Mouse (Mus musculus) G1E (cell line): ENCODE results near the gene 3110040M04Rik. TPM values are rescaled to one million over a fixed set of nuclear protein-coding genes. Genes with fewer than 3 reads are reported as not detected.

Experiments used
- ATAC-seq: 2 replicates; pipeline ENCODE4 v1.8.0; 2016; ENCODE audit warnings: mild to moderate bottlenecking; ENCODE audit not compliant: insufficient number of reproducible peaks, poor library complexity, low FRiP score, severe bottlenecking; ENCODE audit errors: extremely low read depth
- DNase-seq: peaks from one replicate; pipeline ENCODE4 v3.0.0; 2012; ENCODE audit warnings: low spot score
- H3K27me3 ChIP-seq: 2 replicates; pipeline ENCODE4 v1.6.1; 2012; ENCODE audit warnings: mild to moderate bottlenecking, low read length, inconsistent platforms; ENCODE audit not compliant: insufficient read depth
- H3K36me3 ChIP-seq: replicated peaks from 2 replicates; pipeline ENCODE3; 2012; ENCODE audit warnings: mild to moderate bottlenecking, inconsistent platforms
- H3K4me1 ChIP-seq: 2 replicates; pipeline ENCODE4 v1.6.1; 2012; ENCODE audit warnings: low read depth, low read length, inconsistent platforms, mixed read lengths; ENCODE audit not compliant: insufficient read depth
- H3K4me3 ChIP-seq: 2 replicates; pipeline ENCODE4 v1.5.1; 2012; ENCODE audit warnings: low read depth, mild to moderate bottlenecking, inconsistent platforms, low read length, moderate library complexity, mixed read lengths
- H3K9me3 ChIP-seq: replicated peaks from 2 replicates; pipeline ENCODE4 v1.6.1; 2012; ENCODE audit warnings: inconsistent platforms
- CTCF ChIP-seq: IDR thresholded peaks from 2 replicates; pipeline ENCODE4 v1.5.1; 2012; ENCODE audit warnings: low read depth, low read length, inconsistent platforms, mixed read lengths
- GATA1 ChIP-seq: IDR thresholded peaks from 2 replicates; pipeline ENCODE4 v1.6.1; 2012; ENCODE audit warnings: borderline replicate concordance, low read length, inconsistent platforms, mixed read lengths
- GATA2 ChIP-seq: IDR thresholded peaks from 2 replicates; pipeline ENCODE4 v1.6.1; 2012; ENCODE audit warnings: low read depth, low read length, inconsistent platforms, borderline replicate concordance
- POLR2AphosphoS5 ChIP-seq: IDR thresholded peaks from 2 replicates; pipeline ENCODE4 v1.6.1; 2012; ENCODE audit warnings: low read depth, low read length, inconsistent platforms; ENCODE audit not compliant: insufficient replicate concordance
- TAL1 ChIP-seq: conservative IDR thresholded peaks from 2 replicates; pipeline ENCODE4 v1.6.1; 2012; ENCODE audit warnings: low read depth, low read length, inconsistent platforms, mixed read lengths
- polyA plus RNA-seq: library from polyadenylated mRNA; stranded (reverse); fragments of >175 nt; gene quantifications from 2 replicates; pipeline ENCODE4 v1.2.3, GENCODE M21; 2012
- total RNA-seq, 2 experiments: library from RNA; stranded (forward) in 1 of 2; stranded (reverse) in 1 of 2; fragments of 200-1000 nt in 1 of 2; fragments of >200 nt in 1 of 2; fragmentation: Nextera tagmentation in 1 of 2; gene quantifications; 2 replicates each; pipeline ENCODE4 v1.2.3; 2014 to 2017

Gene 3110040M04Rik
- total and polyA plus RNA-seq, 3 experiments: 3.7 to 13.5 (median 5.3) TPM

DNA sequence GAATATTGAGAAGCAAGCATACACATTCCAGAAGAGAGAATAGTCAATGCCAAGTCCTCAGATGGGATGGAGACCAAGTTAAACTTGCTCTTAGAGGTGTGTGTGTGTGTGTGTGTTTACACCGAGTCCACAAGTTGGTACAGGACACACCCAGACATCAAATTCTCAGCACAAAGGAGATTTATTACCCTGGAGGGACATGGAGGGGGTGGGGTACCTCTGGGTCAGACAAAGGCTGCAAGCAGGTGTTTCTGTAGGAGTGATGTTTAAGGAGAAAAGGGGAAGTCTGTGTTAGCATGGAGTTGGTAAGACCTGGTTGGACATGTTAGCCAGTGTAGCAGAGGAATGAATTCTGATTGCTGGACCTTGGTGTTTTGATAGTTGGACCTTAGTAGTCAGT, 12.1 kb downstream of the 3110040M04Rik start:
- Histone ChIP-seq H3K4me1 (peaks cover 54% of the 10 kb centered on the region), H3K9me3 (no peaks in the 10 kb centered on the region), H3K4me3 (no peak overlapping the region), H3K27me3 (no peaks in the 10 kb centered on the region), H3K36me3 (no peaks in the 10 kb centered on the region)
- DNase-seq (peak; percentile 19), ATAC-seq (no peak)
- TF ChIP-seq TAL1: no peak
- TF ChIP-seq GATA2: no peak
- TF ChIP-seq GATA1: no peak
- TF ChIP-seq CTCF: no peak

DNA sequence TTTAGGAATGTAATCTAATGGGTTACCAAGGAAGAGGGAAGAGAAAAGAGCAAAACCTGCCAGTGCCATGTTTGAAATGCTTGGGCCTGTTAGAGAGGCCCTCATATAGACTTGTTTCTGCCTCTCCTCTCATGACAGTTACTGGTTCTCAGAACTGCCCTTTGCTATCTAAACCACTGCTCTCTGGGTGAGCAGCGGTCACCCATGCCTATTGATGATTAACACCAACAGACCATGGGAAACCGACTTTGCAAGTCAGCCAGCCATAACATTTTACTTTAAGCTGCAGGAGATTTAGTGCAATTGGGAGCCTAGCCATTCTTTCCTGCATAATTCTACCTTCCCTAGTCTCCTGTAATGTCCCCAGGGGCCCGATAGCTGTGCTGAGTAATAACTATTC, 12.5 kb downstream of the 3110040M04Rik start:
- Histone ChIP-seq H3K4me3 (no peak overlapping the region), H3K27me3 (no peaks in the 10 kb centered on the region), H3K4me1 (peaks cover 54% of the 10 kb centered on the region), H3K9me3 (no peaks in the 10 kb centered on the region), H3K36me3 (no peaks in the 10 kb centered on the region)
- ATAC-seq: 0 out of 2 replicates have a peak, but pooled peaks have one; percentile 12
- TF ChIP-seq GATA1 (no peak), TAL1 (no peak), CTCF (no peak), GATA2 (no peak), POLR2AphosphoS5 (no peak)
- no peak for DNase-seq

DNA sequence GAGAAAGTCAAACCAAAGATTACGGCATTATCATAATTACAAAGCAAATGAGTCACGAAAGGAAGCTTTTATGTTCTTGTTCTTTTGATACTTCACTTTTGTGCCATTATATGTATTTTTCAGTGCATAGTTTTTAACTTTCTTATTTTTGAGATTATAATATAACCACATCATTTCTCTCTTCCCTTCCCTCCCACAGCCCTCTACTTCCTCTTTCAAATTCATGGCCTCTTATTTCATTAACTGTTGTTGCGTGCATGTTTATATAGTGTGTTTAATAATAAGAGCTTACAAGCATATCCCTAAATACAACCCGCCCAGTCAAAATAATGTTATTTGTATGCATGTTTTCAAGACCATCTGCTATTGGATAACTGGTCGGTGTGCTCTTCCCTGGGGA, 15.1 kb downstream of the 3110040M04Rik start:
- Histone ChIP-seq H3K9me3 (no peaks in the 10 kb centered on the region), H3K4me3 (no peak overlapping the region), H3K36me3 (no peaks in the 10 kb centered on the region), H3K4me1 (peaks cover 50% of the 10 kb centered on the region), H3K27me3 (peaks cover 9% of the 10 kb centered on the region)
- ATAC-seq (no peak), DNase-seq (no peak)
- TF ChIP-seq CTCF (no peak), POLR2AphosphoS5 (no peak), GATA1 (no peak), TAL1 (no peak)

DNA sequence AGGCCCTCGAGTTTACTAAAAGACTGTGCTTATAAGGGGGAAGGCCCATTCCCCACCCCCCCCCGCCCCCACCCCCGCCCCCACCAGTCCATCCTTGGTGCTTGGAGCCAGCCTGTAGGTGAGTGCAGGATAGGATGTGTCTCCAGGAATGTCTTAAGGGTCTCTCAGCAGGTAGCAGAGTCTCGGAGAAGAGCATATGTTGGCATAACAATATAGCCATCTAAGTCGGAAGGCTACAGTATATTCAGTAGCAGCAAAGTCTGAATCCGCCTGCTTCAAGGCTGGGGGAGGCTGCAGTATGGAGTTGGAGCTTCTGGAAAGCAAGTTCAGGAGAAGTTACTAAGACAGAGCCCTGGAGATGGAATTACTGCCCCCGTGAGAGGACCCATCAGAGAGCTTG, 16.2 kb downstream of the 3110040M04Rik start:
- no peak for ATAC-seq
- DNase-seq: no peak

DNA sequence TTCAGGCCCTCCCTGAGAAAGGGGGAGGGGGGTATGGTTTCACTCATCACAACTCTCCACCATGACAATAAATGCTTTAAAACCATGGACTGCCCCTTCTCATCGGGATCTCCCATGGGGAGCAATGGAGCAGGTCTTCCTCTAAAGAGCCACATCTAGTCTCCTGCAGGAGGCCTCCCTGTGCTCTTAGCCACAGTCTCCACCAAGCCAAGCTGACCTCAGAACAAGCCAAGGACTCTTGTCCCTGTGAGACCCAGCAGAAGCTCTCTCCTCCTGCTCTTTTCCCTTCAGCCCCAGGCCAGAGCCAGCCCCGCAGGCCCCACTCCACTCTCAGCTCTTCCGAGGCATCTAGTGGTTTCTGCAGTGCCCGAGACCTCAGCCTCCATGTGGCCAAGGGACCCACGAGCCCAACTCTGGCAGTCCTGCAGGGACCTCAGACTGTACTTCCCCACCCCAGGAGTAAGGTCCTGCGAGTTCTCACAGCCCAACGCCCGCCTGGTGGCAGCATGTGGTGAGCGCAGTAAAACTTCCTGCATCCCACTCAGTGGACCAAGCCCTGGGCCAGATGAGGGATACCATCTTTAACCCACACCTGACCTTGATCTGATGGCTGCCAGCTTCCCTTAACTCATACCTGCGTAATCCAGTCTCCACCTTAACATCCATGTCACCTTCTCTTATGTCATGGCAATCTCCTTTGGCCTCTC, 18.8 kb downstream of the 3110040M04Rik start:
- ATAC-seq: no peak
- H3K4me3 ChIP-seq: no peak overlapping the region
- TF ChIP-seq CTCF (no peak), POLR2AphosphoS5 (no peak), TAL1 (no peak), GATA2 (no peak), GATA1 (no peak)
- H3K9me3 ChIP-seq: no peaks in the 10 kb centered on the region
- no peaks in the 10 kb centered on the region for H3K36me3 ChIP-seq
- H3K4me1 ChIP-seq: peaks cover 16% of the 10 kb centered on the region
- DNase-seq: no peak
- peaks cover 23% of the 10 kb centered on the region for H3K27me3 ChIP-seq

More for the DNA sequence above, 16.2 kb downstream of the 3110040M04Rik start:
- Histone ChIP-seq H3K9me3 (no peaks in the 10 kb centered on the region), H3K36me3 (no peaks in the 10 kb centered on the region), H3K4me3 (no peak overlapping the region), H3K4me1 (peaks cover 40% of the 10 kb centered on the region), H3K27me3 (peaks cover 13% of the 10 kb centered on the region)
- no peak for TF ChIP-seq POLR2AphosphoS5
- TF ChIP-seq GATA2: no peak
- TF ChIP-seq TAL1: no peak
- no peak for TF ChIP-seq CTCF
- no peak for TF ChIP-seq GATA1

DNA sequence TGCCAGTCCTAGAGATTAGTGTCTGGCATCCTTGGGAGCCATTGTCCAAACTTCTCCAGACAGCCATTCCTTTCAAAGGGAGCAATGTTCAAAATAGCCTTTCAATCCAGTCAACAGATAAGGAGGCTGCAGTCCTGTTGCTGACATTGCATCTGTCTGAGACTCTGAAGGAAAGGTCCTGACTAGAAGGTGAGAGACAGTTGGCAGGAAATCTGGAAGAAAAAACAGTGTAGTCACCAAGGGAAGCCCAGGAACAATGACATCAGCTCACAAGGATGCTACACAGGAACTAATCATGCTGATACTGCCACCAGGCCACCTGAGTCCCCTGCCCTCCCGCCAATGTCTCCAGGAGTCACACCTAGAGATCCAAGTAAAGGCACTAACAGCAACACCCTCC, 19.5 kb downstream of the 3110040M04Rik start:
- peaks cover 23% of the 10 kb centered on the region for H3K27me3 ChIP-seq
- ATAC-seq (no peak), DNase-seq (no peak)
- no peak overlapping the region for H3K4me3 ChIP-seq
- no peaks in the 10 kb centered on the region for H3K36me3 ChIP-seq
- H3K9me3 ChIP-seq: no peaks in the 10 kb centered on the region
- no peak for TF ChIP-seq CTCF
- TF ChIP-seq GATA1: no peak
- TF ChIP-seq POLR2AphosphoS5: no peak
- TF ChIP-seq TAL1: no peak
- no peak for TF ChIP-seq GATA2
- H3K4me1 ChIP-seq: peaks cover 13% of the 10 kb centered on the region
